Mouse (Mus musculus) R1 (cell line): ENCODE results near the gene Zfp286.
"Not testable (repeated sequence)": the region's sequence is repeated elsewhere in the genome, so short reads cannot be mapped to it uniquely, and the experiment has no call there.

ENCODE experiments used
- DNase-seq: peaks from one replicate; pipeline ENCODE4 v3.0.0-alpha.2; 2018; ENCODE audit warnings: low read depth, low spot score

Zfp286 gene

GRCm38 (mm10) chr11:62789617-62789936 is 315 bp upstream of the Zfp286 start:
- no peak for DNase-seq

- DNase-seq: no peak
These were observed 12.8 kb downstream of the Zfp286 start for GRCm38 (mm10) chr11:62776510-62776909.

- DNase-seq: no peak
These were observed 28.4 kb downstream of the Zfp286 start for GRCm38 (mm10) chr11:62760755-62761457.

- DNase-seq: no peak
These were observed 30.8 kb downstream of the Zfp286 start for GRCm38 (mm10) chr11:62758491-62758890.

- DNase-seq: peak; percentile 86
These were observed 31.4 kb downstream of the Zfp286 start for GRCm38 (mm10) chr11:62757906-62758305.

- no peak for DNase-seq
These were observed 32.1 kb downstream of the Zfp286 start for GRCm38 (mm10) chr11:62757143-62757507.

- DNase-seq: peak; percentile 98
These were observed 32.7 kb downstream of the Zfp286 start for GRCm38 (mm10) chr11:62756456-62757142.

GRCm38 (mm10) chr11:62752780-62753179 is 36.5 kb downstream of the Zfp286 start, which contains the start of gene Gm10428:
Gm10428 (plus strand) TSS chr11:62753100.
- DNase-seq: no peak

GRCm38 (mm10) chr11:62752191-62752590 is 37.1 kb downstream of the Zfp286 start:
- no peak for DNase-seq

GRCm38 (mm10) chr11:62749445-62749844 is 39.8 kb downstream of the Zfp286 start:
- DNase-seq: not testable (repeated sequence)

GRCm38 (mm10) chr11:62748062-62748461 is 41.2 kb downstream of the Zfp286 start:
- DNase-seq: no peak

- DNase-seq: no peak
These were observed 42.0 kb downstream of the Zfp286 start for GRCm38 (mm10) chr11:62747227-62747626.

- peak; percentile 78 for DNase-seq
These were observed 43.2 kb downstream of the Zfp286 start for GRCm38 (mm10) chr11:62746001-62746533.

- peak; percentile 71 for DNase-seq
These were observed 45.2 kb downstream of the Zfp286 start for GRCm38 (mm10) chr11:62744103-62744502.

GRCm38 (mm10) chr11:62742261-62742957 is 46.9 kb downstream of the Zfp286 start:
- DNase-seq: no peak

GRCm38 (mm10) chr11:62741186-62741585 is 48.1 kb downstream of the Zfp286 start:
- DNase-seq: no peak

GRCm38 (mm10) chr11:62732665-62733064 is 56.6 kb downstream of the Zfp286 start:
- DNase-seq: no peak

GRCm38 (mm10) chr11:62732022-62732387 is 57.3 kb downstream of the Zfp286 start:
- DNase-seq: no peak

GRCm38 (mm10) chr11:62731311-62732021 is 57.8 kb downstream of the Zfp286 start, which contains the start of gene Zfp287:
Zfp287 (minus strand) TSS chr11:62731905.
- DNase-seq: peak; percentile 92

GRCm38 (mm10) chr11:62728276-62728675 is 61.0 kb downstream of the Zfp286 start:
- no peak for DNase-seq

GRCm38 (mm10) chr11:62710657-62711056 is 78.6 kb downstream of the Zfp286 start:
- no peak for DNase-seq

GRCm38 (mm10) chr11:62708252-62708651 is 81.0 kb downstream of the Zfp286 start:
- DNase-seq: no peak
